ENCODE assay signal across 8 mouse cellular contexts in the genomic region with DNA sequence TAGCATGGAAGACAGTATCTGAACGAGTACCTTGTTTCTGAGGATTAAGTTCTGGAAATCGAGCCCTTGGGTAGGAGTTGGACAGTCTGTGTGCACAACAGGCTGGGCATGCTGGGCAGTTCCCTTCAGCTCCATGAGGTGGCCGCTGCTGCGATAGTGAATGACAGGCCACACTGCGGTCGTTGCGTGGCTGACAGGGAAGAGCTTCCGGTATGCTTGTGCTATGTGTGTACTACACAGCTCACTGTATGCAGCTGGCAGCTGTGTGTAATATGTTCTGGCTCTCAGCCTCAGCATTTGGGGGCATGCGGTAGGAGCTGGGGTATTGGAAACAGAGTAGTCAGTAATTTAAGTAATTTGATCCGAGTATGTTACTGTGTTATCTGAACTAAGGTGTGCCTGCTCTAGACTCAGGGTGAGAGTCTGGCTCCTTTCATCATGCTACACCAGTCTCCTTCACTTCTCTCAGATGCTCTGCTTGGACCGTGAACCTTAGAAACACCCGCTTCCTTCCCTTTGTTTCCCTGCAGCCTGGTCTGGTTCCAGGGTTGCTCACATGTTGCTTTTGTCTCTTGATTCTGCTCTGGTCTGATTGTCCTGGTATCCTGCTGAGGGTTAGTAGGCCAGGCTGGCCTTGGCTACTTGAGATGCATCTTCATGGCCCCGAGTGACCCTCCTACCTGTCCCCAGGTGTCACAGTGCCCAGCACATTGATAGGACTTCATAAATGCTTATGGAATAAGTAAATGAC. TPM values are rescaled to one million over a fixed set of nuclear protein-coding genes. Genes with fewer than 3 reads are reported as not detected.
DNase-seq lines count a peak whose midpoint lies in the region; ATAC-seq and TF ChIP-seq lines count a peak whose summit lies in the region.

No protein-coding gene starts in this region.

- no peaks in the 10 kb centered on the region for H3K27me3 ChIP-seq in MEL (ENCODE audit: control insufficient read depth in 1 of 2, insufficient read depth in 2 of 2, low read length in 2 of 2)
- no peaks in the 10 kb centered on the region for H3K27me3 ChIP-seq in embryonic facial prominence, embryonic 11.5 days (ENCODE audit: control insufficient read depth, insufficient read depth, low read length)
- H3K27me3 ChIP-seq in liver, embryonic 15.5 days: no peaks in the 10 kb centered on the region
- no peaks in the 10 kb centered on the region for H3K27me3 ChIP-seq in neural tube, embryonic 13.5 days

- intact Hi-C loops in gastrocnemius, postnatal 14 days (cut with DNase I; ENCODE audit: low total_unique reads): no loop called here

- H3K9ac ChIP-seq in MEL (ENCODE audit: control insufficient read depth, low read depth, low read length, poor library complexity, severe bottlenecking): peak overlapping the region; percentile 28
- no peak overlapping the region for H3K9ac ChIP-seq in embryonic facial prominence, embryonic 11.5 days (replicated peaks; ENCODE audit: low read length)
- no peak overlapping the region for H3K9ac ChIP-seq in liver, embryonic 15.5 days
- peak overlapping the region; percentile 6; the same call in 1 of the 2 replicates for H3K9ac ChIP-seq in neural tube, embryonic 13.5 days

- H3K4me2 ChIP-seq in embryonic facial prominence, embryonic 11.5 days (ENCODE audit: low read depth, low read length): no peak overlapping the region
- peak overlapping the region; percentile 39; the same call in 1 of the 2 replicates for H3K4me2 ChIP-seq in liver, embryonic 15.5 days
- H3K4me2 ChIP-seq in neural tube, embryonic 13.5 days: no peak overlapping the region

- peaks cover 0 to 9% of the 10 kb centered on the region in 2 experiments; a peak in 2 of 4 replicates for H3K36me3 ChIP-seq in MEL (ENCODE audit: control insufficient read depth in 1 of 2, insufficient read depth in 2 of 2, low read length in 2 of 2)
- no peaks in the 10 kb centered on the region for H3K36me3 ChIP-seq in embryonic facial prominence, embryonic 11.5 days (replicated peaks; ENCODE audit: control insufficient read depth, insufficient read depth, low read depth, low read length)
- H3K36me3 ChIP-seq in liver, embryonic 15.5 days (replicated peaks): 0 out of 2 replicates have a peak, but pooled peaks cover 3% of the 10 kb centered on the region
- H3K36me3 ChIP-seq in neural tube, embryonic 13.5 days: no peaks in the 10 kb centered on the region

- TF ChIP-seq CTCF in MEL (IDR thresholded peaks at IDR 0.05 in 2 of 3, conservative IDR thresholded peaks at IDR 0.05 in 1 of 3; ENCODE audit: control insufficient read depth in 1 of 3, insufficient read depth in 1 of 3, low read depth in 2 of 3, low read length in 3 of 3, poor library complexity in 1 of 3, severe bottlenecking in 1 of 3): no peak; a peak in 1 of 6 replicates

- peaks cover 16 to 17% of the 10 kb centered on the region in 2 experiments for H3K4me1 ChIP-seq in MEL (ENCODE audit: control insufficient read depth in 1 of 2, insufficient read depth in 2 of 2, low read length in 2 of 2)
- peaks cover 2% of the 10 kb centered on the region for H3K4me1 ChIP-seq in embryonic facial prominence, embryonic 11.5 days (ENCODE audit: control insufficient read depth, insufficient read depth, low read length)
- peaks cover 37% of the 10 kb centered on the region for H3K4me1 ChIP-seq in liver, embryonic 15.5 days (replicated peaks)
- peaks cover 45% of the 10 kb centered on the region for H3K4me1 ChIP-seq in neural tube, embryonic 13.5 days (replicated peaks)

- H3K79me2 ChIP-seq in MEL (ENCODE audit: control insufficient read depth, insufficient read depth, low read length, poor library complexity): peaks cover 10% of the 10 kb centered on the region

- peak overlapping the region; percentile 20 for H3K27ac ChIP-seq in MEL (ENCODE audit: control insufficient read depth, low read depth, low read length)
- H3K27ac ChIP-seq in embryonic facial prominence, embryonic 11.5 days (replicated peaks; ENCODE audit: low read depth, low read length): no peak overlapping the region; the same call in 1 of the 2 replicates
- no peak overlapping the region for H3K27ac ChIP-seq in liver, embryonic 15.5 days (replicated peaks)
- peak overlapping the region; percentile 61 for H3K27ac ChIP-seq in neural tube, embryonic 13.5 days (replicated peaks)

- TF ChIP-seq POLR2A in MEL (IDR thresholded peaks at IDR 0.05; ENCODE audit: control insufficient read depth in 1 of 2, insufficient read depth in 1 of 2, low read depth in 1 of 2, low read length in 2 of 2, poor library complexity in 1 of 2): no peak

- WGBS in embryonic facial prominence, embryonic 11.5 days: 49% methylated on average over 13 of the region's 13 CpGs
- WGBS in liver, embryonic 15.5 days (ENCODE audit: insufficient replicate concordance): 23% methylated on average over 13 of the region's 13 CpGs
- 46% methylated on average over 13 of the region's 13 CpGs for WGBS in neural tube, embryonic 13.5 days

- ATAC-seq in embryonic facial prominence, embryonic 11.5 days (replicated peaks; ENCODE audit: insufficient number of reproducible peaks, low FRiP score, low TSS enrichment, low read depth): peak; percentile 35; the same call in 1 of the 2 replicates
- 0 out of 2 replicates have a peak, but pooled peaks have one; percentile 47 for ATAC-seq in liver, embryonic 15.5 days (ENCODE audit: insufficient read depth)
- peak; percentile 51; the same call in 1 of the 2 replicates for ATAC-seq in neural tube, embryonic 13.5 days (ENCODE audit: low read depth)

- peak; percentile 26 for DNase-seq in gastrocnemius, postnatal 14 days
- DNase-seq in gastrocnemius, adult 8-10 months (ENCODE audit: low spot score in 2 of 2): no peak
- DNase-seq in MEL (ENCODE audit: low read depth, low spot score): peak; percentile 65
- DNase-seq in embryonic facial prominence, embryonic 11.5 days (ENCODE audit: low spot score): peak; percentile 46
- DNase-seq in heart, postnatal 4 days: peak; percentile 58
- DNase-seq in urinary bladder, postnatal 10 days (ENCODE audit: low spot score): no peak

- H3K9me3 ChIP-seq in MEL (replicated peaks; ENCODE audit: insufficient read depth, low read length): no peaks in the 10 kb centered on the region
- H3K9me3 ChIP-seq in embryonic facial prominence, embryonic 11.5 days (replicated peaks; ENCODE audit: control insufficient read depth, low read length): no peaks in the 10 kb centered on the region
- no peaks in the 10 kb centered on the region for H3K9me3 ChIP-seq in liver, embryonic 15.5 days (replicated peaks)
- no peaks in the 10 kb centered on the region for H3K9me3 ChIP-seq in neural tube, embryonic 13.5 days

- TF ChIP-seq RAD21 in MEL (IDR thresholded peaks at IDR 0.05; ENCODE audit: low read depth, low read length): no peak

- no peak for TF ChIP-seq EP300 in MEL (IDR thresholded peaks at IDR 0.05; ENCODE audit: low read depth in 1 of 2, low read length in 2 of 2)

- H3K4me3 ChIP-seq in MEL (ENCODE audit: control insufficient read depth in 1 of 2, insufficient read depth in 1 of 2, low read depth in 2 of 2, low read length in 2 of 2): peak overlapping the region in 1 of 2 experiments; percentile 7; a peak in 1 of 4 replicates
- H3K4me3 ChIP-seq in embryonic facial prominence, embryonic 11.5 days (ENCODE audit: low read depth, low read length): no peak overlapping the region
- no peak overlapping the region for H3K4me3 ChIP-seq in liver, embryonic 15.5 days (replicated peaks)
- H3K4me3 ChIP-seq in neural tube, embryonic 13.5 days: no peak overlapping the region

TF ChIP-seq in MEL, 35 proteins besides CTCF, POLR2A, EP300 and RAD21:
- TF ChIP-seq NRF1 (IDR thresholded peaks at IDR 0.05; ENCODE audit: insufficient read depth, low read depth, low read length, poor library complexity, severe bottlenecking) (no peak), ELF1 (IDR thresholded peaks at IDR 0.05; ENCODE audit: low read depth, low read length) (no peak), E2F4 (IDR thresholded peaks at IDR 0.05; ENCODE audit: borderline replicate concordance, low read depth, low read length) (no peak), MAFK (IDR thresholded peaks at IDR 0.05; ENCODE audit: borderline replicate concordance, low read depth, low read length) (no peak), SMC3 (IDR thresholded peaks at IDR 0.05; ENCODE audit: low read depth, low read length) (no peak)

RNA-seq across cellular contexts. Expression of gene Hivep1, which starts 49.8 kb away (rescaled TPM):
- 10 to 100 TPM; 12.1 to 16.2 TPM for total RNA-seq in gastrocnemius, postnatal 14 days (2021)
- 10 to 100 TPM in 3 of 4 experiments, 1 to 10 TPM in 1; 8.3 to 16.7 (median 12.6) TPM for total RNA-seq in gastrocnemius, adult 8-10 months (2022)
- 2.2 and 3.9 TPM in 2 replicates for total RNA-seq in MEL (2012; rRNA removed)
- 10 to 100 TPM in 1 of 2 experiments, not detected in 1; 15.9 TPM for polyA plus RNA-seq in MEL (2012; ENCODE audit: insufficient read depth in 1 of 2, insufficient read length in 2 of 2, low read depth in 1 of 2, low replicate concordance in 2 of 2, missing spikeins in 1 of 2)
- polyA plus RNA-seq in embryonic facial prominence, embryonic 11.5 days (2014; fragmentation: Nextera tagmentation; extraction: Ambion mirVana): 13.1 and 13.4 TPM in 2 replicates
- 10 to 100 TPM; 33.1 to 33.5 TPM for total RNA-seq in heart, postnatal 4 days (2021)
- 2.0 and 2.8 TPM in 2 replicates for polyA plus RNA-seq in liver, embryonic 15.5 days (2015; fragmentation: Nextera tagmentation; extraction: Ambion mirVana)
- 16.7 and 20.6 TPM in 2 replicates for polyA plus RNA-seq in neural tube, embryonic 13.5 days (2015; fragmentation: Nextera tagmentation; extraction: Ambion mirVana)

Comparison
In these comparisons a context has a peak if more than half of its experiments do, and no peak if none do; other contexts are left out.
1. DNase-seq: peak in gastrocnemius, postnatal 14 days (single experiment), MEL (single experiment), embryonic facial prominence, embryonic 11.5 days (single experiment) and heart, postnatal 4 days (single experiment); none in gastrocnemius, adult 8-10 months (0 of 2) and urinary bladder, postnatal 10 days (single experiment).
2. H3K27ac ChIP-seq: peak in MEL (single experiment) and neural tube, embryonic 13.5 days (single experiment); none in embryonic facial prominence, embryonic 11.5 days (single experiment) and liver, embryonic 15.5 days (single experiment).
3. H3K9ac ChIP-seq: peak in MEL (single experiment) and neural tube, embryonic 13.5 days (single experiment); none in embryonic facial prominence, embryonic 11.5 days (single experiment) and liver, embryonic 15.5 days (single experiment).
4. Peak in every context shown above with its lines, with median percentiles within 50 percentile points of each other: ATAC-seq.